Mouse (Mus musculus) kidney, adult 2 months (tissue): ENCODE data around the gene Bmper. TPM values are rescaled to one million over a fixed set of nuclear protein-coding genes. Genes with fewer than 3 reads are reported as not detected.
A peak's percentile ranks its signal among the peaks of the same experiment; 100 is the strongest.

ENCODE experiments used
- DNase-seq: peaks from one replicate; pipeline ENCODE4 v3.0.0; 2021
- H3K27ac ChIP-seq: fragments of 200-500 bp; 2 replicates; pipeline ENCODE4 v1.5.1; 2012; ENCODE audit warnings: low read depth, low read length, control low read depth, inconsistent platforms; ENCODE audit not compliant: insufficient read depth
- H3K27me3 ChIP-seq: fragments of 200-500 bp; replicated peaks from 2 replicates; pipeline ENCODE4 v1.6.1; 2012; ENCODE audit warnings: mild to moderate bottlenecking, moderate library complexity, low read length, inconsistent platforms; ENCODE audit not compliant: control insufficient read depth, insufficient read depth
- H3K36me3 ChIP-seq: fragments of 200-500 bp; 2 replicates; pipeline ENCODE4 v1.6.1; 2012; ENCODE audit warnings: mild to moderate bottlenecking, moderate library complexity, low read length, inconsistent platforms; ENCODE audit not compliant: control insufficient read depth, insufficient read depth
- H3K4me1 ChIP-seq: fragments of 200-500 bp; 2 replicates; pipeline ENCODE4 v1.6.1; 2011; ENCODE audit warnings: low read length; ENCODE audit not compliant: control insufficient read depth, insufficient read depth
- H3K4me3 ChIP-seq: fragments of 200-500 bp; 2 replicates; pipeline ENCODE4 v1.5.1; 2011; ENCODE audit warnings: mild to moderate bottlenecking, low read depth, low read length, control low read depth; ENCODE audit not compliant: insufficient read depth
- CTCF ChIP-seq: fragments of 200-500 bp; conservative IDR thresholded peaks from 2 replicates; pipeline ENCODE4 v1.5.1; 2011; ENCODE audit warnings: low read depth, mild to moderate bottlenecking, control low read depth, low read length, moderate library complexity, mixed read lengths; ENCODE audit not compliant: insufficient read depth, insufficient read length
- POLR2A ChIP-seq: fragments of 200-500 bp; IDR thresholded peaks from one replicate; pipeline ENCODE4 v1.6.1; 2011; ENCODE audit warnings: low read depth, low read length, control low read depth
- WGBS: fragments of 180-500 bp; shearing (Covaris S2); methylation state at CpG from one replicate; pipeline ENCODE4 v1.1.7; 2018; 5-methylcytosine and 5-hydroxymethylcytosine counted together
- polyA plus RNA-seq: library from polyadenylated mRNA; depleted of rRNA; stranded (reverse); fragments of >200 nt; gene quantifications from 2 replicates; pipeline ENCODE4 v1.2.3, GENCODE M21; 2012

Bmper gene
- polyA plus RNA-seq, 1 experiment = 0.27 TPM

GRCm38 (mm10) chr9:23486725-23487378 is 264.0 kb downstream of the Bmper start:
- Histone ChIP-seq H3K4me1 (no peaks in the 10 kb centered on the region), H3K27ac (no peak overlapping the region), H3K4me3 (no peak overlapping the region), H3K27me3 (no peaks in the 10 kb centered on the region), H3K36me3 (no peaks in the 10 kb centered on the region)
- DNase-seq = no peak
- no peak for TF ChIP-seq CTCF
- TF ChIP-seq POLR2A = no peak
- WGBS = 59% methylated on average over 5 of the region's 5 CpGs

DNA sequence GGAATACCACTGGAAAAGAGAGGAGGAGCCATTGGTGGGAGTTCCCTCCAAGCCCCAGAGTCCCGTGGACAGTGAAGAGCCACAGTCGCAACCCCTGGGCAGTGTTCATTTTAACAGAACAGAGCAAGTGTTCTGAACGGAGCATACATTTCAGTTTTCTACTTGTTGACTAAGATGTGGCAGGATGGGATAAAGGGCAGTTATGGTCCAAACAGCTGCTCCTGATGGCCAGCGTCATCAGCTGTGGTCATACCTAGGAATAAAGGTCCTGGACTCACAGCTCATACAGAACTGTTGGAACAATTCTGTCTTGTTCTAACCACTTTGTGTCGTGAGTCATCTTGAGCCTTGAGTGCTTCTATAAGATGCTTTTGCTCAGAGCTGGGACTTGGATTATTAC is 265.4 kb downstream of the Bmper start:
- Histone ChIP-seq H3K4me3 (no peak overlapping the region), H3K27me3 (no peaks in the 10 kb centered on the region), H3K27ac (no peak overlapping the region), H3K4me1 (no peaks in the 10 kb centered on the region), H3K36me3 (no peaks in the 10 kb centered on the region)
- TF ChIP-seq CTCF (no peak), POLR2A (no peak)
- no peak for DNase-seq
- 91% methylated on average over 5 of the region's 5 CpGs for WGBS

DNA sequence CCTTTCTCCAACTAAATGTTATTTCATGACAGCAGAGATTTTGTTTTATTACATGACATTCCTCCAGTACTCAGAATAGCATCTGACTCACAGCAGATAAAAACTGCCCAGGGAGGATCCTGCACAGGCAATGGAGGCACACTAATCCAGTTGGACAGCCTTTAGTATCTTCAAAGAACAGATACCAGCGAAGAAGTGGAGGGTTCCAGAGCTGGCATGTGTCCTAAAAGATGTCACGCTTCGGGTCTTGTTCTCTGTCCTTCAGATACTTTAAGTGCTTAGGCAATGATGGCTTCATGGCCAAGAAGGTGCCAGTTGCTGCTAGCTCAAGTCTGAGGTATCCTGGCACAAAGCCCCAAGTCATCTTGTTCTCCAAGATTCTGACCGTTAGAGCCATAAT is 272.5 kb downstream of the Bmper start:
- Histone ChIP-seq H3K27me3 (no peaks in the 10 kb centered on the region), H3K4me1 (no peaks in the 10 kb centered on the region), H3K27ac (no peak overlapping the region), H3K4me3 (no peak overlapping the region), H3K36me3 (no peaks in the 10 kb centered on the region)
- WGBS = 78% methylated on average over 4 of the region's 4 CpGs
- no peak for DNase-seq
- no peak for TF ChIP-seq POLR2A
- TF ChIP-seq CTCF = no peak

- Histone ChIP-seq H3K27me3 (no peaks in the 10 kb centered on the region), H3K4me1 (no peaks in the 10 kb centered on the region), H3K27ac (no peak overlapping the region), H3K4me3 (no peak overlapping the region), H3K36me3 (no peaks in the 10 kb centered on the region)
- 30% methylated on average over 3 of the region's 3 CpGs for WGBS
- TF ChIP-seq CTCF (no peak), POLR2A (no peak)
- DNase-seq = no peak
Measured at GRCm38 (mm10) chr9:23497626-23498025, 274.8 kb downstream of the Bmper start.

DNA sequence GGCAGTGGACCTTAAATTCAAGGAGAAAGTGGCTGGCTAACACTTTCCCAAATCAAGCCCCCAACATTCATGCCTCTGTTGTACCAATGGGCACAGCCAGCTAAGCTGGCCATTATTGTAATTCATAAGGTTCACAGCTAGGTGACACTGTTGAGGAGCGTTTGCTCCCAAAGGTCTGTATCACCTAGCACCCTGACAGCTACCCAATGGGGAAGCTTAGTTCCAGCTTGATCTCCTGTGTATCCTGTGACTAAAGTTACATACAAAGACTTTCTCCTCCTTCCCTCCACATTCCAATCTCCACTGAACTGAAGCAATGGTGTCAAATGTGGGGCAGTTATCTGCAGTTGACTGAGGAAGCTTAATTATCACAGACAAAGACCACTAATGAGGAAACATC is 311.0 kb downstream of the Bmper start:
- H3K27me3 ChIP-seq = no peaks in the 10 kb centered on the region
- H3K36me3 ChIP-seq = no peaks in the 10 kb centered on the region
- no peak overlapping the region for H3K27ac ChIP-seq
- no peak overlapping the region for H3K4me3 ChIP-seq
- WGBS = 21% methylated on average over 1 of the region's 1 CpGs
- DNase-seq = peak; percentile 7
- H3K4me1 ChIP-seq = no peaks in the 10 kb centered on the region
- TF ChIP-seq CTCF (peak; percentile 39), POLR2A (no peak)
